ENCODE assay signal across 24 mouse cellular contexts in the genomic region with DNA sequence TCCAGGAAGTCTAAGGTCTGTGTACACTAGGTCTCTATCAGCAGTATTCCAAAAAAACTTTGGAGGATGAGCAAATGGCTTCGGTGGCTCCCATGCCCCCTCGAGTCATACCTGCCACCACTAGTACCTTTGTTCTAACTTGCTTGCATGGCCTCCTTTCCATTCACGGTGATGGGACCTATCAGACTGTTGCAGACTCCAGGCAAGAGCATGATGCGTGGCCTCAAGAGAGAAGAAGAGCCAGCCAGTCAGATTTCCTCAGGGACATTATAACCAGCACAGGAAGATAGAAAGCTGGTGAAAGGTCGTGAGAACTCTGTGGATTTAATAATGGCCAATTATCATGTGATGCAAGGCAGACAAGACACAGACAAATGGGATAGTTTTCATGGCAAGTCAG.
"Had no signal": no experiment of that assay in that cellular context is flagged by ENCODE, and none has a peak within 500 bp of the region (broad histone marks: within the 10 kb centered on the region; RNA-seq: fewer than 3 reads in every experiment).

No protein-coding gene starts in this region.

- H3K9ac ChIP-seq: heart, embryonic 13.5 days; heart, embryonic 15.5 days; hindbrain, embryonic 13.5 days; hindbrain, embryonic 15.5 days; limb, embryonic 12.5 days; liver, embryonic 13.5 days had no signal

- H3K9me3 ChIP-seq: heart, embryonic 13.5 days; heart, embryonic 15.5 days; hindbrain, embryonic 13.5 days; hindbrain, embryonic 15.5 days; limb, embryonic 10.5 days; limb, embryonic 12.5 days; liver, embryonic 13.5 days had no signal

- H3K4me1 ChIP-seq: heart, embryonic 13.5 days; heart, embryonic 15.5 days; hindbrain, embryonic 13.5 days; hindbrain, embryonic 15.5 days; limb, embryonic 10.5 days; limb, embryonic 12.5 days; liver, embryonic 13.5 days had no signal

- H3K4me2 ChIP-seq: heart, embryonic 11.5 days; heart, embryonic 13.5 days; heart, embryonic 15.5 days; hindbrain, embryonic 13.5 days; hindbrain, embryonic 15.5 days; limb, embryonic 12.5 days; liver, embryonic 11.5 days; liver, embryonic 13.5 days had no signal

- H3K4me3 ChIP-seq: gastrocnemius, adult 2 months; heart, adult 2 months; heart, embryonic 13.5 days; heart, embryonic 15.5 days; hindbrain, embryonic 13.5 days; hindbrain, embryonic 15.5 days; left cerebral cortex, adult 2 months; limb, embryonic 10.5 days; limb, embryonic 12.5 days; liver, embryonic 13.5 days had no signal

- H3K27ac ChIP-seq: gastrocnemius, adult 2 months; heart, embryonic 13.5 days; heart, embryonic 15.5 days; hindbrain, embryonic 13.5 days; hindbrain, embryonic 15.5 days; hindbrain, postnatal 0 days; left cerebral cortex, adult 2 months; limb, embryonic 10.5 days; limb, embryonic 12.5 days; liver, embryonic 13.5 days had no signal

- H3K36me3 ChIP-seq: heart, embryonic 13.5 days; heart, embryonic 15.5 days; hindbrain, embryonic 13.5 days; hindbrain, embryonic 15.5 days; limb, embryonic 10.5 days; limb, embryonic 12.5 days; liver, embryonic 13.5 days had no signal

- ATAC-seq: hindbrain, postnatal 0 days; intestine, embryonic 16.5 days had no signal

- H3K27me3 ChIP-seq: heart, embryonic 13.5 days; heart, embryonic 15.5 days; hindbrain, embryonic 13.5 days; hindbrain, embryonic 15.5 days; limb, embryonic 12.5 days; liver, embryonic 13.5 days had no signal

- DNase-seq: gastrocnemius, adult 2 months; gastrocnemius, postnatal 10 days; gastrocnemius, postnatal 25 days; heart, adult 2 months; heart, postnatal 14 days; kidney, adult 18-20 months; kidney, adult 8-10 months; kidney, postnatal 10 days; kidney, postnatal 25 days; kidney, postnatal 4 days; layer of hippocampus, adult 9-11 months; liver; liver, embryonic 13.5 days had no signal
